Mouse (Mus musculus) intestine, embryonic 15.5 days (tissue): ENCODE measurements around the gene Prnd. TPM values are rescaled to one million over a fixed set of nuclear protein-coding genes. Genes with fewer than 3 reads are reported as not detected.

ENCODE experiments used
- ATAC-seq: fragments of 200-750 bp; cut with Nextera tagmentation; 2 replicates; pipeline ENCODE4 v1.8.0; 2017; ENCODE audit warnings: moderate TSS enrichment, moderate library complexity
- H3K27ac ChIP-seq: fragments of 300-500 bp; sonication (generic); 2 replicates; pipeline ENCODE4 v1.5.1; 2015; ENCODE audit warnings: mild to moderate bottlenecking, inconsistent platforms
- H3K27me3 ChIP-seq: fragments of 300-500 bp; sonication (generic); replicated peaks from 2 replicates; pipeline ENCODE4 v1.6.1; 2015; ENCODE audit warnings: inconsistent platforms
- H3K36me3 ChIP-seq: fragments of 300-500 bp; sonication (generic); 2 replicates; pipeline ENCODE4 v1.6.1; 2015; ENCODE audit warnings: inconsistent platforms
- H3K4me1 ChIP-seq: fragments of 300-500 bp; sonication (generic); replicated peaks from 2 replicates; pipeline ENCODE4 v1.6.1; 2015; ENCODE audit warnings: inconsistent platforms
- H3K4me2 ChIP-seq: fragments of 300-500 bp; sonication (generic); replicated peaks from 2 replicates; pipeline ENCODE4 v1.6.1; 2015; ENCODE audit warnings: mild to moderate bottlenecking, inconsistent platforms
- H3K4me3 ChIP-seq: fragments of 300-500 bp; sonication (generic); replicated peaks from 2 replicates; pipeline ENCODE4 v1.5.1; 2015; ENCODE audit warnings: inconsistent platforms
- H3K9ac ChIP-seq: fragments of 300-500 bp; sonication (generic); 2 replicates; pipeline ENCODE4 v1.6.1; 2015; ENCODE audit warnings: inconsistent platforms
- H3K9me3 ChIP-seq: fragments of 300-500 bp; sonication (generic); 2 replicates; pipeline ENCODE4 v1.6.1; 2016; ENCODE audit warnings: inconsistent platforms
- WGBS: fragments of 180-500 bp; shearing (Covaris S2); methylation state at CpG from one replicate; pipeline ENCODE4 v1.1.7; 2015; 5-methylcytosine and 5-hydroxymethylcytosine counted together
- polyA plus RNA-seq: library from polyadenylated mRNA; unstranded; fragments of >200 nt; fragmentation: Nextera tagmentation; extraction: Ambion mirVana; gene quantifications from 2 replicates; pipeline ENCODE4 v1.2.1, GENCODE M21; 2015

Gene Prnd
- polyA plus RNA-seq, 1 experiment from 2014 or later, result 34.6 TPM

DNA sequence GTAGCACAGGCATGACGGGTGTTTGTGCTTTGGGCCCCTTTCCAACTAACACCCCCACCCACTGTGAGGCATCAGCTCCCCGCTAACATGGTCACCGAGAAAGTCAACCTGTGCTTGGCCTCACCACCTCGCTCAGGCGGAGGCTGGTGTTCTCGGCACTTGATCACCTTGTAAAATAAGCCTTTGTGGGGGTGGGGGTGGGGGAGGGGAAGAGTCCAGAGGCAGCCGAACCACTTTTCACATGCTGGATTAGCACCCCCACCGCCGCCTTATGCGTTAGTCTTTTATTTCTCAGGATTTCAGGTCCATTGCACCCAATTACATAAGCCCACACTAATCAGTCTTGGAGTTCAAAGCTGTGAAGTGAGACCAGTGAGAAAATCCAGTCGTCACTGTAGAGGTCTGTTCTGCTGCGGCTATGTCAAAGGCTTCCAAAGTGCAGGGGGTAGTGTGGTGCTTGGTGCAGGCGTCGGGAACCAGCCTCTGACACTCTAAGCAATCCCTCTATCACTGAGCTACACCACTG lies 43.0 kb downstream of the Prnd start:
- Histone ChIP-seq H3K27ac (no peak overlapping the region), H3K4me1 (no peaks in the 10 kb centered on the region), H3K4me2 (no peak overlapping the region), H3K36me3 (no peaks in the 10 kb centered on the region), H3K9ac (no peak overlapping the region), H3K4me3 (no peak overlapping the region), H3K27me3 (no peaks in the 10 kb centered on the region), H3K9me3 (no peaks in the 10 kb centered on the region)
- 36% methylated on average over 14 of the region's 14 CpGs for WGBS
- no peak for ATAC-seq

DNA sequence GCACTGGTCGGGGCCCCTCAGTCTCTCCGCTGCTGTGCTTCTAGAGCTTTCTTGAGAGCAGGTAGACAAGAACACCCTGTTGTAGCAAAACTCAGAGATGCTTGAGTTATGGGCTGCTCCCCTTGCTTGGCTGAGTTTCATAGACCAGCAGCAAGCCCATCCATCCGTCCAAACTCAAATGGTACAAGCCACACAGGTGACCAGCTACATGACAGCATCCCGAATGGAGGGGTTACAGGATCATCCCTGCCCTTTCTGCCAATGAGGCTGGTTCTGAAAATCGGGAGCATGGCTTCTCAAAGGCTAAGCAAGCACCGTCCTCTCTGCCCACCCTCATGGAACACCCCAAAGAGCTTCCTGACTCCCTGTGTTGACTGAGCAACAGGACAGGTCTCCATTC lies 44.3 kb downstream of the Prnd start:
- no peaks in the 10 kb centered on the region for H3K9me3 ChIP-seq
- H3K4me1 ChIP-seq, result no peaks in the 10 kb centered on the region
- no peaks in the 10 kb centered on the region for H3K36me3 ChIP-seq
- H3K27ac ChIP-seq, result no peak overlapping the region
- H3K27me3 ChIP-seq, result no peaks in the 10 kb centered on the region
- no peak overlapping the region for H3K9ac ChIP-seq
- ATAC-seq, result no peak
- WGBS, result 89% methylated on average over 6 of the region's 6 CpGs
- no peak overlapping the region for H3K4me3 ChIP-seq
- H3K4me2 ChIP-seq, result no peak overlapping the region

DNA sequence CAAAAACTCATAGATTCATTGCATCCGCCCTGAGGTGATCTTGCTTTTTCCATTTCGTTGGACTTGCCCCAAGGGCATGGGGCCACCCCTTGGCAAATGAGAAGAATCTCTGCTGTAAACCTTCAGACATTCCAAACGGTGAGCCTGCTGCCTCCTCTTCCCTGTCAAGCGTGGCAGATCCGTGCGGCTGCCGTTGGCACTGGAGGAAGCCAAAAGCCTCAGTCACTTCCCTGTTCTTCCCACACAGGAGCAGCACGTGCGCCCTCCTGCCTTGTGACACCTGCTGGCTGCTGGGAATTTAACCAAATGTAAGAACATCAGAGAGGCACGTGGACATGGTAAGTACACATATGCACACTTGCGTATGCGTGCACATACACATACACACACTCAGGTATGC lies 45.1 kb downstream of the Prnd start:
- no peak overlapping the region for H3K4me2 ChIP-seq
- H3K4me1 ChIP-seq, result no peaks in the 10 kb centered on the region
- H3K36me3 ChIP-seq, result no peaks in the 10 kb centered on the region
- WGBS, result 85% methylated on average over 12 of the region's 12 CpGs
- ATAC-seq, result no peak
- no peak overlapping the region for H3K9ac ChIP-seq
- no peak overlapping the region for H3K4me3 ChIP-seq
- H3K9me3 ChIP-seq, result no peaks in the 10 kb centered on the region
- H3K27ac ChIP-seq, result no peak overlapping the region
- no peaks in the 10 kb centered on the region for H3K27me3 ChIP-seq

DNA sequence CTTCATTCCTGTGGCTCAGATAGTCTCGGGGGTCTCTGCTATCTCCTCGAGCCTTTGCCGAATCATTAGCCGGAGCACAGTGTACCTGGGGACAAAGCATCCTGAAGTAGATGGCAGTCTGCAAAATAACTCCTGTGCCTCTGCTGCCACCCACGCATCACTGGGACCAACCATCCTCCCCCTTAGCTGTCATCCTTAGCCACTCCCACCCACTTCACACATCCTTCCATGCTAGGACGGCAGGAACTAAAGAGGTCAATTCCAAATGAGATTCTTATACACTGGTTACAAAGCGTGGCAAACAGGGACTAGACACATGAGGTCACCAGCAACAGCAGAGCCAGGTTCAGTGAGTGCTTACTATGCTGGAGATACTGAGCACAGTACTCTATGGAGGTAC lies 45.7 kb downstream of the Prnd start:
- Histone ChIP-seq H3K9ac (no peak overlapping the region), H3K9me3 (no peaks in the 10 kb centered on the region), H3K4me3 (no peak overlapping the region), H3K36me3 (no peaks in the 10 kb centered on the region), H3K4me2 (no peak overlapping the region), H3K27me3 (no peaks in the 10 kb centered on the region), H3K4me1 (no peaks in the 10 kb centered on the region), H3K27ac (no peak overlapping the region)
- WGBS, result 82% methylated on average over 7 of the region's 7 CpGs
- no peak for ATAC-seq

DNA sequence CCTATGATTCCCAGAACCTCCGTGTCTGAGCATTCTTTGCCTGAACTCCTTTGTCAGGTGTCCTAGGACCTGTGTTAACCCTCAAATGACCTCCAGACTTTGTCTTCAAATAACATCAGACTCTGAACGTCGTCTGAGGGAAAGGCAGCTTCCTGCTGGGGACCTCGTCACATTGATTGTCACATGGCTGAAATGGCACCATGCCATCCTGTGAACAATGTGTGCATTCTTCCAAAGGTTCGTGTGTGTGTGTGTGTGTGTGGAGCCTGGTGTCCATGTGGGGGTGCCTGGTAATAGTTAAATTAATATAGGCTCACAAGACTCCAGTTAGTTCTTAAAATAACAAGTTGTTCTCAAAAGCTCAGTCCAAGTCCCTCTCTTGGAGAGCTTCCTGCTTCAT lies 46.7 kb downstream of the Prnd start:
- H3K4me3 ChIP-seq, result no peak overlapping the region
- H3K9me3 ChIP-seq, result no peaks in the 10 kb centered on the region
- no peaks in the 10 kb centered on the region for H3K27me3 ChIP-seq
- no peak overlapping the region for H3K9ac ChIP-seq
- WGBS, result 46% methylated on average over 5 of the region's 5 CpGs
- ATAC-seq, result peak; percentile 34; the same call in 1 of the 2 replicates
- H3K4me2 ChIP-seq, result no peak overlapping the region
- no peaks in the 10 kb centered on the region for H3K36me3 ChIP-seq
- H3K27ac ChIP-seq, result no peak overlapping the region
- H3K4me1 ChIP-seq, result no peaks in the 10 kb centered on the region

DNA sequence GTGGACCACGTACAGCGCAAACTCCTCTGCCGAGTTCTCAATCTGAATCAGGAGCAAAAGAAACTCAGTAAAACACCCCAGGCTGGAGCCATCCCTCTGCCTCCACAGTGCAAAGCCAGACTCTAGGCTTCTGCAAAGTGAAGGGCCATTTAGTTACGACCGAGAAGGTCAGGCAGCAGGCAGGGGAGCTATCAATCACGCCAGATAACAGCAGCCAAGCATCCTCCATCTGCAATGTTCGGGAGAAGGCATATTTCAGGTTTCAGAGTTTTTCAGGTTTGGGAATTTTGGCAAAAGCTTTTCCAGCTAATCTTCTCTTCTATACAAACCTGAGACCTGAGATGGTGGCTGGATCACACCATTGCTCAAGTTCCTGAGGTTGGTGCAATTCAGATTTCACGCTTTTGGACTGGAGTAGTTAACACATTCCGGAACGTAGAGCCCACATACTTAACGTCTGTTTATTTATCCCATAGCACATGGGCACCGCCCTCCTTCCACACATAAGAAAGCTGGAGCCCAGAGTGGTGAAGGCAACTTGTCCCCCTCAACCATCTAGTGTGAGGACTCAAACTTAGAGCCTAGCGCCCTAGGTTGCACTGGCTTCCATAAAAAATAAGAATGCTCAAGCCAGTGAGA lies 51.2 kb downstream of the Prnd start:
- H3K4me2 ChIP-seq, result no peak overlapping the region
- H3K36me3 ChIP-seq, result no peaks in the 10 kb centered on the region
- H3K9me3 ChIP-seq, result no peaks in the 10 kb centered on the region
- no peak overlapping the region for H3K4me3 ChIP-seq
- H3K27ac ChIP-seq, result no peak overlapping the region
- H3K9ac ChIP-seq, result no peak overlapping the region
- ATAC-seq, result no peak
- no peaks in the 10 kb centered on the region for H3K27me3 ChIP-seq
- 0 out of 2 replicates have a peak, but pooled peaks cover 5% of the 10 kb centered on the region for H3K4me1 ChIP-seq
- 48% methylated on average over 13 of the region's 13 CpGs for WGBS

DNA sequence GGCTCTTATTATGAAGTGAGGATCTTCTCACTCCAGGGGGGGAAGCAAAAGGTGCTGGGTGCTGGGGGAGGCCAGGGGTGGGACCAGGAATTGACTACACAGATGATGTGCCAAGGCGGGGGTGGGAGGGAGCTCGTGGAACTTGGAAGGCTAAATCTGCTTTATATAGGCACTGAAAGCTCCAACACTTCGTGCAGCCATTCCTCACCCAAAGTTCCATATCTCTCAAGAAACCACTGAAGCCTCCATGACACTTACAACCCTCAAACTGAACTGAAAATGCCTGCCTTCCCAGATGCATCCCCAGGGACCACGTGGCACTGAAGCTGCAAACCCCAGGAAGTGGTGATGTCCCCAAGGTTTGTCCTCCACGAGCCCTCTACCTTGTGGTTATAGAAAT lies 53.3 kb downstream of the Prnd start:
- Histone ChIP-seq H3K4me3 (no peak overlapping the region), H3K27ac (no peak overlapping the region), H3K4me2 (no peak overlapping the region), H3K9ac (no peak overlapping the region), H3K9me3 (no peaks in the 10 kb centered on the region), H3K27me3 (no peaks in the 10 kb centered on the region), H3K4me1 (peaks cover 5% of the 10 kb centered on the region; the same call in 1 of the 2 replicates), H3K36me3 (no peaks in the 10 kb centered on the region; the same call in 1 of the 2 replicates)
- 74% methylated on average over 5 of the region's 5 CpGs for WGBS
- no peak for ATAC-seq

DNA sequence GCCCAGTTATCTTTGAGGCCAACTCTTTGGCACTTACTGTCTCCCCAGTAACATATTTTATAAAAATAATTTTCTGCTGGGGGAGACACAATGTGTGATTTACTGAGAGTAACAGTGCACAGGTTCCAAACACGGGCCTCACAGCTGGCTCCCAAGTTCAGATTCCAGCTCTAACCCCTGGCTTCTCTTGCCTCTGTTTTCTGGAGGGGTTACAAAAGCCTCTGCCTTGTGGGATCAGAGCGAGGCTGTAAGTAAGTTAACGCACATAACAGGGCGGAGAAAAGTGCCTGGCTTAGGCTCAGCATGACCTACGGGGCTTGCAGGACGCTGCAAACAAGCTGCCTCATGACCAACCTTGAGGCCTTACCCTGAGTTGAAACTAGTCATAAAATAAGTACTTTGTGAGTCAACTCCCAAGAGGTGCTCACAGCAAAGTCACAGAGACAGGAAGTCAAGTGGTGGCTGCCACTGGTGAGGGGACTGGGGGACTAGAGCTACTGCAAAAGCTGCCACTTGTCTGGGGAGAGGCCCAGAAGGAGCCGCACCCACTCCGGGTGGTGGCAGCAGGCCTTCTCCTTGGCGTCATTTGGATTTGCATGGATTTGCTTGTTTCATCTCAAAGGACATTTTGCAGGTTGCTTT lies 54.0 kb downstream of the Prnd start:
- 71% methylated on average over 9 of the region's 9 CpGs for WGBS
- Histone ChIP-seq H3K4me1 (peaks cover 5% of the 10 kb centered on the region; the same call in 1 of the 2 replicates), H3K36me3 (peaks cover 4% of the 10 kb centered on the region), H3K27me3 (no peaks in the 10 kb centered on the region), H3K4me3 (no peak overlapping the region), H3K4me2 (no peak overlapping the region), H3K27ac (no peak overlapping the region), H3K9me3 (no peaks in the 10 kb centered on the region), H3K9ac (no peak overlapping the region)
- no peak for ATAC-seq

DNA sequence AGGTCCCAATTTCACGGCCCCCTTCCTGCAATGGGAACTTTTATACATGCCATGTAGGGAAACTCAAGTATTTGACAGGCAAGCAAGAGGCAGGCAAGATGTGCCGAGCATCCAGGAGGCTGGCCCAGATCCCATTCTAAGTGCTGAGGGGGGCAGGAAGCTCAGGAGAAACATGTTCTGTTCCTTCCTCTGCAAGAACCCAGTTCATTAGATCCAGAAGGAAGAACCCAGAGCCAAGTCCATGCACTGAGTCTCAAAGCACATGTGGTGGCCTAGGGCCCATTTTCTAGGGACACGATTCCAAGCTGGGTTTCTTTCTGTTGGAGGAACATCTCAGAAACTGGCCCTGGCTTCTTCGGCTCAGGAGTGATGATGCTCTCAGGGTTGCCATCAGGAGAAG lies 54.8 kb downstream of the Prnd start:
- H3K4me1 ChIP-seq, result peaks cover 5% of the 10 kb centered on the region; the same call in 1 of the 2 replicates
- H3K9ac ChIP-seq, result no peak overlapping the region
- no peaks in the 10 kb centered on the region for H3K27me3 ChIP-seq
- H3K27ac ChIP-seq, result no peak overlapping the region
- H3K4me2 ChIP-seq, result no peak overlapping the region
- WGBS, result 80% methylated on average over 4 of the region's 4 CpGs
- no peaks in the 10 kb centered on the region for H3K9me3 ChIP-seq
- peaks cover 4% of the 10 kb centered on the region for H3K36me3 ChIP-seq
- no peak for ATAC-seq
- H3K4me3 ChIP-seq, result no peak overlapping the region

Other genes starting within 250 kb of the Prnd start
- gene Erv3, start 91.1 kb upstream of the Prnd start, polyA plus RNA-seq, result not detected in 2 replicates
- 59.1 and 62.3 TPM in 2 replicates for gene Prnp, start 40.9 kb upstream of the Prnd start, polyA plus RNA-seq
- 0.25 TPM in 1 of 2 replicates, not detected in the other for gene Prn, start 40.9 kb upstream of the Prnd start, polyA plus RNA-seq
- 7.6 and 8.0 TPM in 2 replicates for gene Rassf2, start 79.4 kb downstream of the Prnd start, polyA plus RNA-seq
- 12.8 and 13.0 TPM in 2 replicates for gene Slc23a2, start 194.2 kb downstream of the Prnd start, polyA plus RNA-seq